Mouse (Mus musculus): ENCODE results near the gene Ms4a1. TPM values are rescaled to one million over a fixed set of nuclear protein-coding genes. Genes with fewer than 3 reads are reported as not detected.

Gene Ms4a1
- polyA plus RNA-seq, 2 experiments = not detected

DNA sequence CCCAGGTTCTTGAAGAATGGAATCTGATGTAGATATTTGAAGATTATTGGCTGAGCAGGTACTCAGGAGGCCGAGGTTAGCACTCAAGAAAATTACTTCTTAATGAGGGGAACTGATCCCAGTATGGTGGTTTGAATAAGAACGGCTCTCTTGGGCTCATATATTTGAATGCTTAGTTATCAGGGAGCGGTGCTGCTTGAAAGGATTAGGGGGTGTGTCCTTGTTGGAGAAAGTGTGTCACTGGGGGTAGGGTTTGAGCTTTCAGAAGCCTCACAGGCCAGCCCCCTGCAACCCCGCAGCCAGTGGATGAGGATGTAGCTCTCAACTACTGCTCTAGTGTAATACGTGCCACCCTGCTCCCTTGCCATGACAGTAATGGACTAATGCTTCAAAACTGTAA lies 23.5 kb downstream of the Ms4a1 start:
- H3K27me3 ChIP-seq (ENCODE audit: control insufficient read depth, insufficient read depth, low read length) = no peaks in the 10 kb centered on the region
- no peak overlapping the region for H3K9ac ChIP-seq (replicated peaks)
- H3K36me3 ChIP-seq (replicated peaks; ENCODE audit: control insufficient read depth, insufficient read depth, low read depth) = no peaks in the 10 kb centered on the region
- H3K4me2 ChIP-seq (ENCODE audit: low read depth) = no peak overlapping the region
- H3K4me1 ChIP-seq (replicated peaks; ENCODE audit: control insufficient read depth in 2 of 2, insufficient read depth in 2 of 2, low read length in 1 of 2) = no peaks in the 10 kb centered on the region
- no peak for TF ChIP-seq CTCF (IDR thresholded peaks at IDR 0.05; ENCODE audit: low read depth)
- TF ChIP-seq EP300 (IDR thresholded peaks at IDR 0.05; ENCODE audit: low read depth) = no peak
- H3K4me3 ChIP-seq (ENCODE audit: insufficient read depth in 1 of 2, low read depth in 2 of 2, low read length in 2 of 2) = no peak overlapping the region
- no peak overlapping the region for H3K27ac ChIP-seq
- 46% methylated on average over 5 of the region's 5 CpGs for WGBS (ENCODE audit: insufficient replicate concordance)
- H3K9me3 ChIP-seq (ENCODE audit: control insufficient read depth, low read length) = no peaks in the 10 kb centered on the region
- ATAC-seq (ENCODE audit: insufficient read depth) (no peak), DNase-seq (ENCODE audit: low read depth in 3 of 3, low spot score in 3 of 3) (no peak)

- Histone ChIP-seq H3K4me1 (replicated peaks; ENCODE audit: control insufficient read depth in 2 of 2, insufficient read depth in 2 of 2, low read length in 1 of 2) (no peaks in the 10 kb centered on the region; a peak in 1 of 4 replicates), H3K27ac (no peak overlapping the region), H3K9me3 (ENCODE audit: control insufficient read depth, low read length) (no peaks in the 10 kb centered on the region), H3K27me3 (ENCODE audit: control insufficient read depth, insufficient read depth, low read length) (no peaks in the 10 kb centered on the region), H3K9ac (replicated peaks) (no peak overlapping the region), H3K4me2 (ENCODE audit: low read depth) (no peak overlapping the region), H3K36me3 (replicated peaks; ENCODE audit: control insufficient read depth, insufficient read depth, low read depth) (no peaks in the 10 kb centered on the region), H3K4me3 (ENCODE audit: insufficient read depth in 1 of 2, low read depth in 2 of 2, low read length in 2 of 2) (no peak overlapping the region)
- TF ChIP-seq CTCF (IDR thresholded peaks at IDR 0.05; ENCODE audit: low read depth) = no peak
- no peak for TF ChIP-seq EP300 (IDR thresholded peaks at IDR 0.05; ENCODE audit: low read depth)
- ATAC-seq (ENCODE audit: insufficient read depth) (no peak), DNase-seq (ENCODE audit: low read depth in 3 of 3, low spot score in 3 of 3) (no peak)
These were observed 30.2 kb downstream of the Ms4a1 start for GRCm38 (mm10) chr19:11235820-11236219.

DNA sequence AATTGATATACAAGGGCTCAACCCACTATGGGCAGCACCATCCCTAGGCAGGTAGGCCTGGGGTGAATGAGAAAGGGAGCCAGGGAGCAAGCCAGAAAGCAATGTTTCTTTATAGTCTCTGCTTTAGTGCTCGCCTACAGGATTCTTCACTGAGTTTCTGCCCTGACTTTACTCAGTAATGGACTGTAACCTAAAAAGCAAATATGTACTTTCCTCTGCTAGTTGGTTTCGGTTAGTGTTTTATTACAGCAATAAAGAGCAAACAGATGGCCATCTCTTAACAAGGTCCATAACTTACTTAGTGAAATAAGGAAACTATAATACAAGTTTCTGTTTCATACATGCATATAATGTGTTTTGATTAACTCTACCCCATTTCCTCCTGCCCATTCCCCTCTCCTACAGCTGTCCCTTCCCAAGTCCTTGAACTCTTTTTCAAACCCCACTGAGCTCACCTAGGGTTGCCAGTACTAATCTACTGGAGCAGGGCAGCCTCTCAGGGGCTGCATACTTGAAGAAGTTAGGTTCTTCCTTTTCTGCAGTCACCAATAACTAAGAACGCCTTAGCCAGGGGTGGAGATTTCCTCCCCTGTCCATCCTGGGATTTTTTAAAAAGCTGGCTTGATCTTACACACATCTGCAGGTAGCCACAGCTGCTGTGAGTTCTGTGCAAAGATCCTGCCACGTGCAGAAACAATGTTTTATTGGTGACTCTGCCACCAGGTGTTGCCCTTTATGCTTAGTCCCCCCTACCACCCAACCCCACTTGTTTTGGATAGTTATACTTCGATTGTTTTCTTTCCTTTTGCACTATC lies 30.9 kb downstream of the Ms4a1 start:
- no peak for DNase-seq (ENCODE audit: low read depth in 3 of 3, low spot score in 3 of 3)
- Histone ChIP-seq H3K4me1 (replicated peaks; ENCODE audit: control insufficient read depth in 2 of 2, insufficient read depth in 2 of 2, low read length in 1 of 2) (no peaks in the 10 kb centered on the region; a peak in 1 of 4 replicates), H3K9me3 (ENCODE audit: control insufficient read depth, low read length) (no peaks in the 10 kb centered on the region), H3K27ac (no peak overlapping the region), H3K4me2 (ENCODE audit: low read depth) (no peak overlapping the region), H3K27me3 (ENCODE audit: control insufficient read depth, insufficient read depth, low read length) (no peaks in the 10 kb centered on the region), H3K9ac (replicated peaks) (no peak overlapping the region), H3K4me3 (ENCODE audit: insufficient read depth in 1 of 2, low read depth in 2 of 2, low read length in 2 of 2) (no peak overlapping the region), H3K36me3 (replicated peaks; ENCODE audit: control insufficient read depth, insufficient read depth, low read depth) (no peaks in the 10 kb centered on the region)
- TF ChIP-seq EP300 (IDR thresholded peaks at IDR 0.05; ENCODE audit: low read depth) (no peak), CTCF (IDR thresholded peaks at IDR 0.05; ENCODE audit: low read depth) (no peak)
- no peak for ATAC-seq (ENCODE audit: insufficient read depth)
- 42% methylated on average over 5 of the region's 5 CpGs for WGBS (ENCODE audit: insufficient replicate concordance)

GRCm38 (mm10) chr19:11234244-11234643 lies 31.8 kb downstream of the Ms4a1 start:
- Histone ChIP-seq H3K4me3 (ENCODE audit: insufficient read depth in 1 of 2, low read depth in 2 of 2, low read length in 2 of 2) (no peak overlapping the region), H3K27ac (no peak overlapping the region), H3K9ac (replicated peaks) (no peak overlapping the region), H3K4me2 (ENCODE audit: low read depth) (no peak overlapping the region), H3K36me3 (replicated peaks; ENCODE audit: control insufficient read depth, insufficient read depth, low read depth) (no peaks in the 10 kb centered on the region), H3K27me3 (ENCODE audit: control insufficient read depth, insufficient read depth, low read length) (no peaks in the 10 kb centered on the region), H3K9me3 (ENCODE audit: control insufficient read depth, low read length) (no peaks in the 10 kb centered on the region), H3K4me1 (replicated peaks; ENCODE audit: control insufficient read depth in 2 of 2, insufficient read depth in 2 of 2, low read length in 1 of 2) (no peaks in the 10 kb centered on the region; a peak in 1 of 4 replicates)
- TF ChIP-seq EP300 (IDR thresholded peaks at IDR 0.05; ENCODE audit: low read depth) (no peak), CTCF (IDR thresholded peaks at IDR 0.05; ENCODE audit: low read depth) (no peak)
- 39% methylated on average over 5 of the region's 5 CpGs for WGBS (ENCODE audit: insufficient replicate concordance)
- DNase-seq (ENCODE audit: low read depth in 3 of 3, low spot score in 3 of 3) (no peak), ATAC-seq (ENCODE audit: insufficient read depth) (no peak)

DNA sequence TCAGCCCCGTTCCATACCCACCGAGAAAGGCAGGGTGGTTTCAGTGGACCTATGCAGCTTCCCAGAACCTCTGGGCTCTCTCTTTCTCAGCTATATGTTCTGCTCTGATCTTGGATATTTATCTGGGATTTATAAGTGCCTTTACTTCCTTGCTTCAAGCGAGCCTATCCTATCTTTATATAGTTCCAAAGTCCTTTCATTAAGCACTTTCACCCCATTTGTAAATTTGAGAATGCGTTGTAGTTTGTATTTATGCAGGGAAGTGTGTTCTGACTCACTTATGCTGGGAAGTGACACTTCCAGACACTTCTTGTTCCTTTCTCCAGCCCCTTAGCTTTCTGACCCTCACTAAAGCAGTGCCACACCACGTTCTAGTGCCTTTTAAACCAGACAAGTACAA lies 33.7 kb downstream of the Ms4a1 start, which contains the start of gene Ms4a12:
Ms4a12 (minus strand) TSS at position 101 of the 400 bp plus-strand sequence.
- Histone ChIP-seq H3K4me3 (ENCODE audit: insufficient read depth in 1 of 2, low read depth in 2 of 2, low read length in 2 of 2) (no peak within 1 kb of the TSS), H3K27ac (no peak within 1 kb of the TSS), H3K4me1 (replicated peaks; ENCODE audit: control insufficient read depth in 2 of 2, insufficient read depth in 2 of 2, low read length in 1 of 2) (no peaks in the 10 kb centered on the region; a peak in 1 of 4 replicates), H3K9ac (replicated peaks) (no peak within 1 kb of the TSS), H3K36me3 (replicated peaks; ENCODE audit: control insufficient read depth, insufficient read depth, low read depth) (no peaks in the 10 kb centered on the region), H3K27me3 (ENCODE audit: control insufficient read depth, insufficient read depth, low read length) (no peaks in the 10 kb centered on the region), H3K4me2 (ENCODE audit: low read depth) (no peak within 1 kb of the TSS), H3K9me3 (ENCODE audit: control insufficient read depth, low read length) (no peaks in the 10 kb centered on the region)
- TF ChIP-seq CTCF (IDR thresholded peaks at IDR 0.05; ENCODE audit: low read depth) (no peak), EP300 (IDR thresholded peaks at IDR 0.05; ENCODE audit: low read depth) (no peak)
- DNase-seq (ENCODE audit: low read depth in 3 of 3, low spot score in 3 of 3) (no peak), ATAC-seq (ENCODE audit: insufficient read depth) (no peak)
- 41% methylated on average over 5 of the region's 5 CpGs for WGBS (ENCODE audit: insufficient replicate concordance)

Other genes starting within 250 kb of the Ms4a1 start
- gene Ms4a18, start 248.2 kb downstream of the Ms4a1 start, polyA plus RNA-seq (2012; rRNA removed) = 0.02 TPM in 1 of 2 replicates, not detected in the other
- gene Ms4a18, start 248.2 kb downstream of the Ms4a1 start, polyA plus RNA-seq (2014; fragmentation: Nextera tagmentation; extraction: Ambion mirVana) = not detected in 2 replicates
- gene Ms4a8a, start 185.1 kb downstream of the Ms4a1 start, polyA plus RNA-seq (2012; rRNA removed) = 0.08 and 0.25 TPM in 2 replicates
- 0.11 TPM in 1 of 2 replicates, not detected in the other for gene Ms4a8a, start 185.1 kb downstream of the Ms4a1 start, polyA plus RNA-seq (2014; fragmentation: Nextera tagmentation; extraction: Ambion mirVana)
- gene 1700017D01Rik, start 135.4 kb downstream of the Ms4a1 start, polyA plus RNA-seq (2012; rRNA removed) = not detected in 2 replicates
- not detected in 2 replicates for gene 1700017D01Rik, start 135.4 kb downstream of the Ms4a1 start, polyA plus RNA-seq (2014; fragmentation: Nextera tagmentation; extraction: Ambion mirVana)
- not detected in 2 replicates for gene 1700025F22Rik, start 100.9 kb downstream of the Ms4a1 start, polyA plus RNA-seq (2012; rRNA removed)
- gene 1700025F22Rik, start 100.9 kb downstream of the Ms4a1 start, polyA plus RNA-seq (2014; fragmentation: Nextera tagmentation; extraction: Ambion mirVana) = not detected in 2 replicates
- not detected in 2 replicates for gene Ms4a13, start 69.5 kb downstream of the Ms4a1 start, polyA plus RNA-seq (2012; rRNA removed)
- not detected in 2 replicates for gene Ms4a13, start 69.5 kb downstream of the Ms4a1 start, polyA plus RNA-seq (2014; fragmentation: Nextera tagmentation; extraction: Ambion mirVana)
- not detected in 2 replicates for gene Ms4a12, start 33.8 kb downstream of the Ms4a1 start, polyA plus RNA-seq (2012; rRNA removed)
- gene Ms4a12, start 33.8 kb downstream of the Ms4a1 start, polyA plus RNA-seq (2014; fragmentation: Nextera tagmentation; extraction: Ambion mirVana) = not detected in 2 replicates
- not detected in 2 replicates for gene Ms4a5, start 17.6 kb upstream of the Ms4a1 start, polyA plus RNA-seq (2012; rRNA removed)
- not detected in 2 replicates for gene Ms4a5, start 17.6 kb upstream of the Ms4a1 start, polyA plus RNA-seq (2014; fragmentation: Nextera tagmentation; extraction: Ambion mirVana)
- gene Ms4a14, start 48.2 kb upstream of the Ms4a1 start, polyA plus RNA-seq (2012; rRNA removed) = 0.02 TPM in 2 replicates
- not detected in 2 replicates for gene Ms4a14, start 48.2 kb upstream of the Ms4a1 start, polyA plus RNA-seq (2014; fragmentation: Nextera tagmentation; extraction: Ambion mirVana)
- 0.48 and 0.61 TPM in 2 replicates for gene Ms4a7, start 69.9 kb upstream of the Ms4a1 start, polyA plus RNA-seq (2012; rRNA removed)
- gene Ms4a7, start 69.9 kb upstream of the Ms4a1 start, polyA plus RNA-seq (2014; fragmentation: Nextera tagmentation; extraction: Ambion mirVana) = 0.75 and 1.4 TPM in 2 replicates
- 0.19 and 0.25 TPM in 2 replicates for gene Ms4a4a, start 109.3 kb upstream of the Ms4a1 start, polyA plus RNA-seq (2012; rRNA removed)
- gene Ms4a4a, start 109.3 kb upstream of the Ms4a1 start, polyA plus RNA-seq (2014; fragmentation: Nextera tagmentation; extraction: Ambion mirVana) = 0.32 TPM in 1 of 2 replicates, not detected in the other
- 0.32 and 0.36 TPM in 2 replicates for gene Ms4a4c, start 138.5 kb upstream of the Ms4a1 start, polyA plus RNA-seq (2012; rRNA removed)
- gene Ms4a4c, start 138.5 kb upstream of the Ms4a1 start, polyA plus RNA-seq (2014; fragmentation: Nextera tagmentation; extraction: Ambion mirVana) = 0.85 and 1.5 TPM in 2 replicates
- 0.30 and 0.34 TPM in 2 replicates for gene Ms4a4b, start 177.3 kb upstream of the Ms4a1 start, polyA plus RNA-seq (2012; rRNA removed)
- 0.14 and 0.30 TPM in 2 replicates for gene Ms4a4b, start 177.3 kb upstream of the Ms4a1 start, polyA plus RNA-seq (2014; fragmentation: Nextera tagmentation; extraction: Ambion mirVana)
- 2.8 and 4.2 TPM in 2 replicates for gene Ms4a6c, start 203.1 kb upstream of the Ms4a1 start, polyA plus RNA-seq (2012; rRNA removed)
- gene Ms4a6c, start 203.1 kb upstream of the Ms4a1 start, polyA plus RNA-seq (2014; fragmentation: Nextera tagmentation; extraction: Ambion mirVana) = 6.0 and 6.3 TPM in 2 replicates
- 0.07 TPM in 1 of 2 replicates, not detected in the other for gene Gm8369, start 219.7 kb upstream of the Ms4a1 start, polyA plus RNA-seq (2012; rRNA removed)
- gene Gm8369, start 219.7 kb upstream of the Ms4a1 start, polyA plus RNA-seq (2014; fragmentation: Nextera tagmentation; extraction: Ambion mirVana) = not detected in 2 replicates